Mouse (Mus musculus) lung, adult 2 months (tissue): ENCODE data around the gene Lins1. TPM values are rescaled to one million over a fixed set of nuclear protein-coding genes. Genes with fewer than 3 reads are reported as not detected.

ENCODE experiments used
- DNase-seq: peaks from one replicate; pipeline ENCODE4 v3.0.0; 2022
- H3K4me1 ChIP-seq: fragments of 200-500 bp; 2 replicates; pipeline ENCODE4 v1.6.1; 2011; ENCODE audit warnings: low read length; ENCODE audit not compliant: control insufficient read depth, insufficient read depth
- H3K4me3 ChIP-seq: fragments of 200-500 bp; replicated peaks from 2 replicates; pipeline ENCODE3; 2011; ENCODE audit warnings: low read depth, mild to moderate bottlenecking, control low read depth, low read length; ENCODE audit errors: extremely low read depth
- CTCF ChIP-seq: fragments of 200-500 bp; IDR thresholded peaks from 2 replicates; pipeline ENCODE4 v1.5.1; 2011; ENCODE audit warnings: mild to moderate bottlenecking, low read length, control low read depth; ENCODE audit not compliant: insufficient read depth
- POLR2A ChIP-seq: fragments of 200-500 bp; IDR thresholded peaks from 2 replicates; pipeline ENCODE4 v1.6.1; 2011; ENCODE audit warnings: low read depth, mild to moderate bottlenecking, control low read depth, low read length, borderline replicate concordance; ENCODE audit errors: extremely low read depth
- WGBS: fragments of 180-500 bp; shearing (Covaris S2); methylation state at CpG from one replicate; pipeline ENCODE4 v1.1.7; 2018; 5-methylcytosine and 5-hydroxymethylcytosine counted together
- polyA plus RNA-seq: library from polyadenylated mRNA; depleted of rRNA; stranded (reverse); fragments of >200 nt; gene quantifications from 2 replicates; pipeline ENCODE4 v1.2.3, GENCODE M21; 2012; rRNA removed

Lins1 gene
- polyA plus RNA-seq, 1 experiment, result 7.3 TPM

- TF ChIP-seq POLR2A (no peak), CTCF (no peak)
- H3K4me3 ChIP-seq, result no peak overlapping the region
- peaks cover 4% of the 10 kb centered on the region for H3K4me1 ChIP-seq
- DNase-seq, result no peak
- 84% methylated on average over 8 of the region's 8 CpGs for WGBS
These were observed 51.7 kb downstream of the Lins1 start for GRCm38 (mm10) chr7:66741412-66741811.

- TF ChIP-seq POLR2A (no peak), CTCF (no peak)
- Histone ChIP-seq H3K4me3 (no peak within 1 kb of the TSS), H3K4me1 (peaks cover 4% of the 10 kb centered on the region)
- WGBS, result 63% methylated on average over 9 of the region's 9 CpGs
- DNase-seq, result peak; percentile 13
These were observed 53.7 kb downstream of the Lins1 start, which contains the start of gene Cers3 for GRCm38 (mm10) chr7:66743377-66743781. TSS of gene Cers3 (plus strand) at chr7:66743504.

GRCm38 (mm10) chr7:66746972-66747371 is 57.3 kb downstream of the Lins1 start:
- H3K4me1 ChIP-seq, result no peaks in the 10 kb centered on the region
- WGBS, result 46% methylated on average over 7 of the region's 7 CpGs
- H3K4me3 ChIP-seq, result no peak overlapping the region
- no peak for TF ChIP-seq CTCF
- TF ChIP-seq POLR2A, result no peak
- DNase-seq, result no peak

- 68% methylated on average over 1 of the region's 1 CpGs for WGBS
- DNase-seq, result no peak
- TF ChIP-seq CTCF (no peak), POLR2A (no peak)
- Histone ChIP-seq H3K4me1 (no peaks in the 10 kb centered on the region), H3K4me3 (no peak overlapping the region)
These were observed 60.3 kb downstream of the Lins1 start for GRCm38 (mm10) chr7:66749998-66750397.

GRCm38 (mm10) chr7:66753816-66754215 is 64.1 kb downstream of the Lins1 start:
- Histone ChIP-seq H3K4me1 (no peaks in the 10 kb centered on the region), H3K4me3 (no peak overlapping the region)
- 80% methylated on average over 8 of the region's 8 CpGs for WGBS
- DNase-seq, result no peak
- TF ChIP-seq POLR2A, result no peak
- no peak for TF ChIP-seq CTCF

- Histone ChIP-seq H3K4me3 (no peak overlapping the region), H3K4me1 (no peaks in the 10 kb centered on the region)
- no peak for TF ChIP-seq CTCF
- TF ChIP-seq POLR2A, result no peak
- whole genome bisulfite sequencing, result 52% methylated on average over 7 of the region's 7 CpGs
- DNase-seq, result no peak
These were observed 65.9 kb downstream of the Lins1 start for GRCm38 (mm10) chr7:66755611-66756010.

Other genes starting within 250 kb of the Lins1 start
- gene Asb7, start 293 bp upstream of the Lins1 start, polyA plus RNA-seq, result 3.0 and 4.1 TPM in 2 replicates
- 0.28 and 9.0 TPM in 2 replicates for gene Cers3, start 53.6 kb downstream of the Lins1 start, polyA plus RNA-seq
- 7.2 and 7.5 TPM in 2 replicates for gene Adamts17, start 149.8 kb downstream of the Lins1 start, polyA plus RNA-seq